Mouse (Mus musculus): ENCODE measurements around the gene Bcar3.

The Bcar3 gene

GRCm38 (mm10) chr3:122461932-122462871, 168.3 kb downstream of the Bcar3 start:
- peak; percentile 82 for DNase-seq

DNA sequence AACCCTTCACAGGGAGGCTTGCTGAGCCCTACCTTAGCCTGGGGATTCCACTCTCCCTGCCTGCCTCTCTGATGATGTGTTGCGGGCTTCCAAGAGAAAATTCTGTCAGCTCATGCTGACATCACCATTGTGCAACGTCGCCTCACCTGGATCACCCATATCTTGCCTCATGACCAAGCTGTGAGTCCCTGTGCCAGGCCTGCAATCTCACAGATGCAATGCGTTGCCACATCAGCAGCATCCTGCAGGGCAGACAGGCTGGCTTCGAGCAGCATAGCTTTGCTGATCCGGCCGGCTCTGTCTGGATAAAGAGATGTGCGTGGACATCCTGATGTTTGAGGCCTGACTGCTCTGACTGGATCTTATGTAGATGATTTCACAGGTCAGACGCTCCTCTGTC, 169.2 kb downstream of the Bcar3 start:
- DNase-seq = no peak

- DNase-seq = no peak
Measured at GRCm38 (mm10) chr3:122466100-122466730, 172.3 kb downstream of the Bcar3 start.

GRCm38 (mm10) chr3:122467977-122468376, 174.0 kb downstream of the Bcar3 start:
- DNase-seq = no peak

DNA sequence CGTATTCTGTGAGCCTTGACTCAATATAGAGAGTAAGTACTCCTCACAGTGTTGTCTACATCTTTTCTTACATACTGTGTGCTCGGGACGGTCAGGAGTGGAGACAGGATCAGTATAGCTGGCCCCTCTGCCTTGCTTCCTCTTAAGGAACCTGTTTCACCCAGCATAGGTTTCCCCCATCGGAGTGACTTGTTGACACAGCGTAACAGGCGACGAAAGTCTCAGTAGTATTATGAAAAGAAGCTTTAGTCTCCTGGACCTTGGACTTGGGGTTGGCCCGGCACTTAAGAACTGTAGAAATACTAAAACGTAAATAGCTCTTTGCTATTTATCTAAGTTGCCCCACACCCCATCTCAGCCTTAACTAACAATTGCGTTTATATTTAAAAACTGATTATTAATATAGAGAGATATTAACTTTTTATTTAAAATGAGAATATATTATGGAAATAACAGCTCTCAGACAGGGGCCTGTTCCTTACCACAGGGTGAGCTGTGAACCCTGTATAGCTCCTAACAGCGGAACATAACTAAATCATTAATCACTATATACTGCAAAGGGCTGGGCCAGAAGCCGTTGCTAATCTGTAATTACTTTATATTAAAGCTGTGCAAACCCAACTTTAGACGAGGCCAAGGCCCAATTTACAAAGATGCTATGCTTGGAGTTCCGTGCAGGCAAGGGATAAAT, 176.5 kb downstream of the Bcar3 start:
- DNase-seq = no peak

- no peak for DNase-seq
Measured at GRCm38 (mm10) chr3:122471017-122471721, 177.2 kb downstream of the Bcar3 start.

- no peak for DNase-seq
Measured at GRCm38 (mm10) chr3:122472412-122472811, 178.5 kb downstream of the Bcar3 start.

GRCm38 (mm10) chr3:122473523-122474034, 179.6 kb downstream of the Bcar3 start:
- no peak for DNase-seq

DNA sequence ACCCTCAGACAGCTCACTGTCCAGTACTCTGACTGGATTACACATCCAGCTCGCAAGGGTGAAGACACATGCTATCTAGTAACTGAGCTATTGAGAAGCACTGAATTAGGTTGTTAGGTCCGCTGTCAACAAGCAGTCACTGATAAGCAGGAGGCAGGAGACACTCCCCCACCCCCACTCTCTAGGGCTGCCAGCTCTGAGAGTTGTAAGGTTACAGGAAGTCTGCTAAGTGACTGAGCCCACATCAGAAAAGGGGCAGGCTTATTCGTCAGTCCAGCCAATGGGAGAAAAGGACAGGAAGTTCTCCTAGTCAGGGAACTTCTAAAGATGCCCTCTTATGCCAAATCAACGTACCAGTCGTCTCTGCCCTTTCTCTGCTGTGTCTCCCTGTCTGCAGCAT, 180.1 kb downstream of the Bcar3 start:
- DNase-seq = peak; percentile 46

DNA sequence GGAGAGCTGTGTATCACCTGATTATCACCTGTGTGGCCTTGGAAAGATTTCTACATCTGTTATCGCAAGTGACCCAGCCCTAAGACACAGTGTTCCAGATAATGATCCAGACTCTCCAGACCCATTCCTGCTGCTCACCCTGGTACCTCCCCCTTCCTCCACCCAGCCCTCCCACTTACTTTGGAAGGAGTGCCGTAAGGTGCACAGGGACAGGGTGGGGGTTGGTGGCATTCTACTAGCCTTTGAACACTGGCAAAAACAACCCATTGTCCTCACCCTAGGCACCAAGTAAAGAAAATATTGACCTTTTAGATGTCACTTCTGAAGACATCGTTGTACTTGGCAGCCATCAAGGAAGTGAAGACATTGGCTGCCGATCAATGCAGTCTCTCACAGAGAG, 180.9 kb downstream of the Bcar3 start:
- DNase-seq = no peak

- DNase-seq = no peak
Measured at GRCm38 (mm10) chr3:122475735-122476134, 181.8 kb downstream of the Bcar3 start.

DNA sequence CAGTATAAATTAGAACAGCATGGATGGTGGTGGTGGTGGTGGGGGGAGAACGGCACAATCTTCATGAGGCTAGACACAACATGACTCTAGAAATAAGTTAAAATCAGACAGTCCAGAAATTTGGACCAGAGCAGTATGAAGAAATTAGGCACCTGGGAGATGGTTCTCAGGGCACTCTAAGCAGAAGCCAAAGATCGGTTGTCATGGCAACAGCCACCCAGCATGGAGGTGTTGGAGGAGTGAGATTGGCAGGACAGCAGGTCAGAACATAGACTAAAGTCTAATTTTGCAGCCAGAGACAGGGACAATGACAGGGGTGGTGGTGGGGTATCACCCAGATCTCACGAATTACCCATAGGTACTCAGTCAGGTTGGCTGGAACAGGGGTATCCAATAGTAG, 182.7 kb downstream of the Bcar3 start:
- no peak for DNase-seq

DNA sequence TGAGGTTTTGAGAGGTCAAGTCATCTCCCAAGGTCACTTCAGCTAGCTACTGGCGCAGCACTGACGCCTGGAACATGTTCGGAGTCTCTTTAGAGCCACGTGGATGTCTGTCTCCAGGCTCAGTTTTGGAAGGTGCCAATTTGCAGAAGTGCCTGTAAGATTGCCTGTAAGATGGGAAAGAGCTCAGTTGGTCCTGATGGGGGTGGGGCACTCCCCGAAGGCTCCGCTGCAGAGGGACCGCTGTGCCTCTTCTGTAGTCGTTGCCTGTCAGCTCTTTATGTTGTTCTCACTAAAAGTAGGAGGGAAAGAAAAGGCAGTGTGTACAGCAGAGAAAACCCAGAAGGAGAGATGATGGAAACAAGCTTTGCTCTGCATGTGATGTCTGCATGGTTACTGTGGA, 183.6 kb downstream of the Bcar3 start:
- no peak for DNase-seq

DNA sequence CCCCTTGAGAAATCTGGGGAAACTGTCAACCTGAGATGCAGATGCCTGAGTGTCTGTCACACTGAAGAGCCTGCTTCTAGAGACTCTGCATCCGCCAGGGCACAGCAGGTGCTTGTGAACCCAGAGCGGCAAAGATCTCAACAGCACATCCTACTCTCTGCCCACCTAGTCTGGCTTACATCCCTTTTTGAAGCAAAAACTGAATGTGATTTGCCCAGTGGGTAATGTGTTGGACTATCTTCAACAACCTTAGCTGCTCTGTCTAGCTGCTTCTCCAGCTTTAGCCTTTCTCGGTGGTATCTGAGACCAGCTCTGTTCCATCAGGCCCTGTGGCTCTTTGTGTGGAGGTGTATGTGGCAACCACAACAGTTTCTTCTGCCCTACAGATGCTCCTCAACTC, 184.8 kb downstream of the Bcar3 start:
- no peak for DNase-seq

DNA sequence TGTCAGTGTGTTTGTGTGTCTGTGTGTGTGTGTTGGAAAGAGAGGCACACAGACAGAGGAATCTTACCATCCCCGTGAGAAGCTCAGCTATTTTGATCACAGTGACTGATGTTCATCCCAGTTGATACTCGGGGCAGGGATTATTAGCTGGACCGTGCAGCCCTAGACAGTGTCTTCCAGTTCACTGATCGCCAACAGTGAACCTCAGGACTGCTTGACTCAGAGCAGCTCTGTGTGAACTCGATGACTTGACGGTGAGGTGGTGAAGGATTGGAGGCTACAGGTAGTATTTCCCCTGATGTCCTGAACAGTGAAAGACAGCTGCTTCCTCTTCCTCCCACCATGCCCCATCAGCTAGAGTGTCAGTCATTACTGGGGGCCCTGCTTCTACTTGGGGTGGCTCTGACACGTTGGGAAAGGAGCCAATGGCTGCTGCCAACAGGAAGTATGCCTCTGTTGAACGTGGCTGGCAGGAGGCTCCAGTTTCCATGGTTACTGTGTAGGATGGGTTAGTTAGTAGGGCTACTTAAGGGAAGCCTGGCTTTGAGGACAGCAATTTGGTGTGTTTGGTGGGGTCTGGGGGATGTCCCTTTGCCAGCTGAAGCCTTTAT, 186.2 kb downstream of the Bcar3 start:
- no peak for DNase-seq

DNA sequence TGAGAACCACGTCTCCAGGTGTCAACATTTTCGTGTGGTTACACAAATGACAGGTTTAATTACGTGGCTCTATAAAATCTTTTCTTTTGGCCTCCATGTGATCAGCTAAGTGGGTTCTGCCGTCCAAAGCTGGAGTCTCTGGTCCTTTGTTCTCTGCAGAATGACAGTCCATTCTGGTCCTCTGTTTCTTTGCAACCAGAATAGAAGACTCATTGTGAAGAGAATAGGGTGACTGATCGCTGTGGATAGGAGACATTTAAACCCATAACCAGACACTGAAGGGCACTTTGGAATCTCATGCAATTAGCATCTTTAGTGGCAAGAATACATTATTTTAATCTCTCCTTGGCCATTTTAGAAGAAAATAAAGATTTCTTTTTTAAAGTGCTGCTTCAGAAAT, 187.1 kb downstream of the Bcar3 start:
- no peak for DNase-seq

- DNase-seq = no peak
Measured at GRCm38 (mm10) chr3:122481891-122482739, 188.2 kb downstream of the Bcar3 start.

GRCm38 (mm10) chr3:122483066-122483782, 189.3 kb downstream of the Bcar3 start:
- no peak for DNase-seq

- no peak for DNase-seq
Measured at GRCm38 (mm10) chr3:122483783-122484130, 189.8 kb downstream of the Bcar3 start.

GRCm38 (mm10) chr3:122484301-122484700, 190.4 kb downstream of the Bcar3 start:
- no peak for DNase-seq

DNA sequence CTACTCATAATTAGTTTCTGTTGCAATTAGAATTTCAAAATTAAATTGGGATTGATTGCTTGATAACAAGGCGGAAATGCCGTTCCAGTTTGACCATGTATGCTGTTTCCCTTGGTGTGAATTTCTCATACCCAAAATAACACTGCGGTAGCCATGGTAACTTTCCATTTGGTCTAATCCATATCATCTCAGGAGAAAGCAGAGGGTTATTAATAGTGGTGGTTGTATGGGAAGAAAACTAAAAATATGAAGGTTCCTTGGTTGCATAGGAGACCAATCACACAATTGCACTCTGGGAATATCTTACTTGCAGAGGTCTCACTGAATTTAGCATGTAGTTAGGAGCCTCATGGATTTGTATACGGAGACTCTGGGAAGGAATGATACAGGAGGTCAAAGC, 191.8 kb downstream of the Bcar3 start:
- DNase-seq = no peak

Data from kidney, adult 11 months (tissue).